Mouse (Mus musculus) thymus, adult 2 months (tissue): ENCODE results near the gene Osm.

Experiments used
- CTCF ChIP-seq: fragments of 200-500 bp; IDR thresholded peaks from 2 replicates; pipeline ENCODE4 v1.5.1; 2012; ENCODE audit warnings: mild to moderate bottlenecking, control low read depth, low read length, moderate library complexity, borderline replicate concordance; ENCODE audit not compliant: control insufficient read depth, poor library complexity, insufficient read depth; ENCODE audit errors: extremely low read depth
- POLR2A ChIP-seq: fragments of 200-500 bp; IDR thresholded peaks from 2 replicates; pipeline ENCODE4 v1.6.1; 2012; ENCODE audit warnings: mild to moderate bottlenecking, low read length, control low read depth, moderate library complexity; ENCODE audit not compliant: control insufficient read depth, poor library complexity, insufficient read depth; ENCODE audit errors: extremely low read depth

DNA sequence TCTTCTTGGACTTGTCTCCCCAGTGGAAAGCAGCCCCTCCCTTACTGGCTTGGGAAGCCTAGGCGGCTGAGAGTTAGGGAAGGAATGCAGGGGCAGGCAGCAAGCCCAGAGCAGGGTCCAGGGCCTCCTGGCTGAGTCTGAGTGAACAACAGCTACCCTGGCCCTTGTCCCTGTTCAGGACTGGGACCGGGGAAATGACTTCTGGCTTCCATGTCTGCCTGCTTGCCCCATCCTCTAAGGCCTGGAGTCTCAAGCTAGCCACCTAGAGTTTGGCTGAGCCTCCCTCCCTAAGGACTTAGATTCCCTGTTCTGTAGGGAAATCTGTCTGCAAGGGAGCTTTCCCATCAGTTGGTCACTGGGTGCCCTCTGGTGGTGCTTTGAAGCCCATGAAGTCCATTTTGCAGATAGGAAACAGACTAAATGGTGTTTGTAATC, 16.9 kb upstream of the Osm start:
- no peak for TF ChIP-seq POLR2A
- no peak for TF ChIP-seq CTCF
